Mouse (Mus musculus): ENCODE data around the gene Tcf12.

DNA sequence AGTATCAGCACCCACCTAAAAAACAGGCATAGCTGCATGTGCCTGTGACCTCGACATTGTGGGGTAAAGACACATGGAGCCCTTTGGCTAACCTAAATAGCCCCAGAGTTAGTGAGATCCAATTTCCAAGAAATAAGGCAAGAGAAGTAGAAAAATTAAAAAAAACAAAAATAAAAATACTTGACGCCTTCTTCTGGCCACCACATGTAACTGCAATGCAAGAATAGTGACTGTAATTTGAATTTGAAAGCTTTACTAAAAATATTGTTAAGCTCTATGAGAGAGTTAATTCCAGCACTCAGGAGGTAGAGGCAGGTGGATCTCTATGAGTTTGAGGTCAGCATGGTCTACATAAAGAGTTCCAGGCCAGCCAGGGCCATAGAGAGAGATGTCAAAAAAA, 300.9 kb downstream of the Tcf12 start:
- 0 out of 2 replicates have a peak, but pooled peaks have one; percentile 1 for TF ChIP-seq CTCF (IDR thresholded peaks at IDR 0.05; ENCODE audit: low read depth)
- TF ChIP-seq EP300 (IDR thresholded peaks at IDR 0.05; ENCODE audit: low read depth), result no peak
